Mouse (Mus musculus) frontal cortex, postnatal 10 days (tissue): Measurements from ENCODE around the gene Cyp2c67.
"Not testable (repeated sequence)": the region's sequence is repeated elsewhere in the genome, so short reads cannot be mapped to it uniquely, and the experiment has no call there.

ENCODE experiments used
- DNase-seq, 2 experiments: peaks; one replicate each; pipeline ENCODE4 v3.0.0; 2022; ENCODE audit warnings: low spot score in 2 of 2, mixed read lengths in 1 of 2

The Cyp2c67 gene

GRCm38 (mm10) chr19:39648938-39649337 is at the start of gene Cyp2c67:
Gene Cyp2c67 (minus strand): TSS chr19:39649051.
- no peak for DNase-seq

- DNase-seq: not testable (repeated sequence)
These were observed 16.8 kb upstream of the Cyp2c67 start for GRCm38 (mm10) chr19:39665650-39666049.

- no peak for DNase-seq
These were observed 3.5 kb upstream of the Cyp2c67 start for GRCm38 (mm10) chr19:39652381-39652780.

- DNase-seq: no peak
These were observed 1.3 kb downstream of the Cyp2c67 start for GRCm38 (mm10) chr19:39647519-39647918.

GRCm38 (mm10) chr19:39644551-39644950 is 4.3 kb downstream of the Cyp2c67 start:
- DNase-seq: not testable (repeated sequence)
